Mouse (Mus musculus): ENCODE data around the gene Gm3250.
"Not testable (repeated sequence)": the region's sequence is repeated elsewhere in the genome, so short reads cannot be mapped to it uniquely, and the experiment has no call there.

The Gm3250 gene

DNA sequence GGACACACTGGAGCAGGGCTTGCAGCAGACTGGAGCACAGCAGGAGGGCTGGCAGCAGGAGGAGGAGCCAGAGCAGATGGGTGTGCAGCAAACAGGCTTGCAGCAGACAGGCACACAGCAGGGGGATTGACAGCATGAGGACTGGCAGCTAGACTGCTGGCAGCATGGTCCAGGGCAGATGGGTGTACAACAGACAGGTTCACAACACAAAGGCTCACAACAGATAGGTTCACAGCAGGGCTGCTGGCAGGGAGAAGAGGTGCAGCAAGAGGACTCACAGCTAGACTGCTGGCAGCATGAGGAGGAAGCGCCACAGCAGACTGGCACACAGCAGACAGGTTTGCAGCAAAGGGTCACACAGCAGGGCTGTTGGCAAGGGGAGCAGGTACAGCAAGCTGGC, 31.7 kb downstream of the Gm3250 start:
- DNase-seq = not testable (repeated sequence)

DNA sequence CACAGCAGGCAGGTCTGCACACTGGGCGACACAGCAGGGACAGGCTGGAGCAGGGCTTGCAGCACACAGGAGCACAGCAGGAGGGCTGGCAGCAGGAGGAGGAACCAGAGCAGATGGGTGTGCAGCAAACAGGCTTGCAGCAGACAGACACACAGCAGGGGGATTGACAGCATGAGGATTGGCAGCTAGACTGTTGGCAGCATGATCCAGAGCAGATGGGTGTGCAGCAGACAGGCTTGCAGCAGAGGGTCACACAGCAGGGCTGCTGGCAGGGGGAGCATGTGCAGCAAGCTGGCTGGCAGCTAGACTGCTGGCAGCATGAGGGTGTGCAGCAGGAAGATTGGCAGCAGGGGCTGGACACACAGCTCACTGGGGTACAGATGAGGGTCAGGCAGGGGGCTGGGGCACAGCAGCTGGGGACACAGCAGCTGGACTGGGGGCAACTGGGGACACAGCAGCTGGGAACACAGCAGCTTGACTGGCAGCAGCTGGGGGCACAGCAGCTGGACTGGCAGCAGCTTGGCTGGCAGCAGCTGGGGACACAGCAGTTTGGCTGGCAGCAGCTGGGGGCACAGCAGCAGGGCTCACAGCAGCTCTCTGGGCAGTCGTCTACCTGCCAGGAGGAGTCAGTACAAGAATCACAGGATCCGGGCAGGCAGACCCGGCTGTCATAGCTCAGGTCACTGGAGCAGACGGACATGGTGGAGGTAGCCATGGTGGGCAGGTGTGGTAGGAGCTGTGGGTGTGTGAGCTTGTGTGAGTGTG, 40.2 kb downstream of the Gm3250 start, which contains the start of gene Gm18596:
Gm18596 (minus strand) TSS at position 715 of the 765 bp plus-strand sequence.
- DNase-seq = not testable (repeated sequence)

DNA sequence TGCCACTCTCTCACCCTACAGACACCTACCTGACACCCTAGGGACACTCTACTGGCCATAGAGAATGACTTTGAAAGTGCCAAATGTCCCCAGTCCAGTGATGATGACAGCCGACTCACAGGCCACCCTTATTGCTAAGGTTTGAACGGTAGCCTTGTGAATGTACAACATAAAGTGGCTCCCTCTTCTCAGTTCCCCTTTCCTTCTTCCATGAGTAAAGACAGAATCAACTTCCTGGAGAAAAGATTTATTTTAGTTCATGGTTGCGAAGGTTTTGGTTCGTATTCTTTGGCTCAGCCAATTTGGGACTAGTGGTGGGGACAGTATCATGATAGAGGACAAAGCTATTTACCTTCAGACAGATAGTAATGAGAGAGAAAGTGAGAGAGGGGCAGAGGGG, 43.4 kb downstream of the Gm3250 start:
- no peak for DNase-seq

DNA sequence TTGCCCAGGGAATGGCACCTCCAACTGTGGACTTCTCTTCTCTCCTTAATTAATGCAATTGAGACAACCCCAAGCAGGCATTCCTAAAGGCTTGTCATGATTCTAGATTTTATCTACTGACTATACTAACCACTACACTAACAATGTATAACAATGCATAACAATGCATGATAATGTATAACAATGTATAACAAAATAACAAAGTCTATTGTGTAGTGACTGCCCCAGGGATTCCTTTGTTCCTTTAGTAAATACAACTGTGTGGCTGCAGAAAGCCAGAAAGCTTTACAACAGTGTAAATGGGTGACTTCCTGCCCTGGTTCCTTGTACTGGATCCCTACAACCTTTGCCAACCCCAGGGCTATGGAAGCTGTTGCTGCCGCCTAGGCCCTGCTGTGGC, 46.4 kb downstream of the Gm3250 start:
- DNase-seq = no peak
